Mouse (Mus musculus) megakaryocyte, adult 5-6 weeks (primary cell): ENCODE data around the gene Serpina1c. TPM values are rescaled to one million over a fixed set of nuclear protein-coding genes. Genes with fewer than 3 reads are reported as not detected.
"Not testable (repeated sequence)": the region's sequence is repeated elsewhere in the genome, so short reads cannot be mapped to it uniquely, and the experiment has no call there.

Experiments
- ATAC-seq: 2 replicates; pipeline ENCODE4 v1.8.0; 2016; ENCODE audit warnings: mild to moderate bottlenecking, inconsistent platforms; ENCODE audit not compliant: poor library complexity, severe bottlenecking
- total RNA-seq, 2 experiments: library from RNA; stranded (forward) in 1 of 2; stranded (reverse) in 1 of 2; fragments of 153-499, 151-499 nt in 1 of 2; fragments of 221-1000, 200-1000 nt in 1 of 2; gene quantifications; 2 replicates each; pipeline versions ENCODE4 v1.2.3 to v1.2.4; 2015 to 2017

Gene Serpina1c
- total RNA-seq (2015) (not detected in 2 replicates), total RNA-seq (2017) (not detected in 2 replicates)

- not testable (repeated sequence) for ATAC-seq
These were observed at the start of gene Serpina1c for GRCm38 (mm10) chr12:103904837-103905340. Gene Serpina1c (minus strand): TSS chr12:103904887.

- not testable (repeated sequence) for ATAC-seq
These were observed 48.3 kb upstream of the Serpina1c start for GRCm38 (mm10) chr12:103952972-103953371.

GRCm38 (mm10) chr12:103946243-103946642, 41.6 kb upstream of the Serpina1c start:
- ATAC-seq, result no peak

GRCm38 (mm10) chr12:103909181-103909580, 4.5 kb upstream of the Serpina1c start:
- not testable (repeated sequence) for ATAC-seq

- not testable (repeated sequence) for ATAC-seq
These were observed 3.1 kb upstream of the Serpina1c start for GRCm38 (mm10) chr12:103907746-103908145.

GRCm38 (mm10) chr12:103901929-103902328, 2.8 kb downstream of the Serpina1c start:
- not testable (repeated sequence) for ATAC-seq

- not testable (repeated sequence) for ATAC-seq
These were observed 37.8 kb downstream of the Serpina1c start for GRCm38 (mm10) chr12:103866873-103867272.

GRCm38 (mm10) chr12:103863101-103863974, 41.3 kb downstream of the Serpina1c start, which contains the start of gene Serpina1a:
Gene Serpina1a (minus strand): TSS chr12:103863562.
- not testable (repeated sequence) for ATAC-seq

GRCm38 (mm10) chr12:103860976-103861375, 43.7 kb downstream of the Serpina1c start:
- ATAC-seq, result no peak

- not testable (repeated sequence) for ATAC-seq
These were observed 44.1 kb downstream of the Serpina1c start for GRCm38 (mm10) chr12:103860571-103860970.

GRCm38 (mm10) chr12:103859584-103859983, 45.1 kb downstream of the Serpina1c start:
- ATAC-seq, result not testable (repeated sequence)

- not testable (repeated sequence) for ATAC-seq
These were observed 51.7 kb downstream of the Serpina1c start for GRCm38 (mm10) chr12:103853032-103853431.

Other genes starting within 250 kb of the Serpina1c start
- gene Serpina6, start 247.7 kb downstream of the Serpina1c start, total RNA-seq (2015), result not detected in 2 replicates
- gene Serpina6, start 247.7 kb downstream of the Serpina1c start, total RNA-seq (2017), result not detected in 2 replicates
- gene Serpina16, start 228.7 kb downstream of the Serpina1c start, total RNA-seq (2015), result not detected in 2 replicates
- not detected in 2 replicates for gene Serpina16, start 228.7 kb downstream of the Serpina1c start, total RNA-seq (2017)
- gene Serpina1f, start 209.4 kb downstream of the Serpina1c start, total RNA-seq (2015), result not detected in 2 replicates
- not detected in 2 replicates for gene Serpina1f, start 209.4 kb downstream of the Serpina1c start, total RNA-seq (2017)
- not detected in 2 replicates for gene Serpina1d, start 131.3 kb downstream of the Serpina1c start, total RNA-seq (2015)
- gene Serpina1d, start 131.3 kb downstream of the Serpina1c start, total RNA-seq (2017), result not detected in 2 replicates
- not detected in 2 replicates for gene Serpina1b, start 74.5 kb downstream of the Serpina1c start, total RNA-seq (2015)
- not detected in 2 replicates for gene Serpina1b, start 74.5 kb downstream of the Serpina1c start, total RNA-seq (2017)
- not detected in 2 replicates for gene Serpina1a, start 41.3 kb downstream of the Serpina1c start, total RNA-seq (2015)
- not detected in 2 replicates for gene Serpina1a, start 41.3 kb downstream of the Serpina1c start, total RNA-seq (2017)
- gene Serpina1e, start 54.1 kb upstream of the Serpina1c start, total RNA-seq (2015), result not detected in 2 replicates
- not detected in 2 replicates for gene Serpina1e, start 54.1 kb upstream of the Serpina1c start, total RNA-seq (2017)
- 0.22 and 0.34 TPM in 2 replicates for gene Serpina11, start 85.1 kb upstream of the Serpina1c start, total RNA-seq (2015)
- gene Serpina11, start 85.1 kb upstream of the Serpina1c start, total RNA-seq (2017), result 0.77 and 1.3 TPM in 2 replicates
- not detected in 2 replicates for gene Serpina9, start 108.9 kb upstream of the Serpina1c start, total RNA-seq (2015)
- not detected in 2 replicates for gene Serpina9, start 108.9 kb upstream of the Serpina1c start, total RNA-seq (2017)
- 0.05 and 0.07 TPM in 2 replicates for gene Serpina12, start 139.6 kb upstream of the Serpina1c start, total RNA-seq (2015)
- gene Serpina12, start 139.6 kb upstream of the Serpina1c start, total RNA-seq (2017), result not detected in 2 replicates
- not detected in 2 replicates for gene Serpina5, start 196.2 kb upstream of the Serpina1c start, total RNA-seq (2015)
- gene Serpina5, start 196.2 kb upstream of the Serpina1c start, total RNA-seq (2017), result not detected in 2 replicates
- gene Serpina3a, start 207.8 kb upstream of the Serpina1c start, total RNA-seq (2015), result not detected in 2 replicates
- not detected in 2 replicates for gene Serpina3a, start 207.8 kb upstream of the Serpina1c start, total RNA-seq (2017)
- gene Serpina3b, start 223.1 kb upstream of the Serpina1c start, total RNA-seq (2015), result not detected in 2 replicates
- not detected in 2 replicates for gene Serpina3b, start 223.1 kb upstream of the Serpina1c start, total RNA-seq (2017)
- gene Serpina3c, start 249.0 kb upstream of the Serpina1c start, total RNA-seq (2015), result 0.40 TPM in 1 of 2 replicates, not detected in the other
- gene Serpina3c, start 249.0 kb upstream of the Serpina1c start, total RNA-seq (2017), result 0.45 TPM in 1 of 2 replicates, not detected in the other